Mouse (Mus musculus): Measurements from ENCODE around the gene Col17a1. TPM values are rescaled to one million over a fixed set of nuclear protein-coding genes. Genes with fewer than 3 reads are reported as not detected.

Col17a1 gene
- total RNA-seq (2015) (not detected in 2 replicates), total RNA-seq (2017) (0.14 TPM in 1 of 2 replicates, not detected in the other)

DNA sequence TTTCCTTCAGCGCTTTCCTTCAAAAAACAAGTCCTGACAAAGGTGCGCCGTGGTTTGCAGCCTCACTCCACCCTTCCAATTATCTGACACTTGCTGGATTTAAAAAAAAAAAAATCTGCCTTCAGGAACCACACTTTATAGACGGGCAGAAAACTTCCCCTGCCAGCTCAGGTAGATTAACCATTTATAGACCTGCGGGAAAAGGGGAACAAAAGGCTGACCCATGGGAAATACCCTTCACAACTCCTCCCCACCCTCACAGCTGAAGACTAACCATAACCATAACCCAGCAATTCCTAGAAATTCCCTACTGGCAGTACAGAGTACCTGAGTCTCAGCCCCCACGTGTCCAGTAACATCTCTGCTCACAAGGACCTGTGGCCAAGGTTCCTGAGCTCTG lies at the start of gene Col17a1:
Gene Col17a1, minus strand, starts transcription at position 101 of the 400 bp plus-strand sequence.
- no peak for ATAC-seq (replicated peaks; ENCODE audit: poor library complexity)

DNA sequence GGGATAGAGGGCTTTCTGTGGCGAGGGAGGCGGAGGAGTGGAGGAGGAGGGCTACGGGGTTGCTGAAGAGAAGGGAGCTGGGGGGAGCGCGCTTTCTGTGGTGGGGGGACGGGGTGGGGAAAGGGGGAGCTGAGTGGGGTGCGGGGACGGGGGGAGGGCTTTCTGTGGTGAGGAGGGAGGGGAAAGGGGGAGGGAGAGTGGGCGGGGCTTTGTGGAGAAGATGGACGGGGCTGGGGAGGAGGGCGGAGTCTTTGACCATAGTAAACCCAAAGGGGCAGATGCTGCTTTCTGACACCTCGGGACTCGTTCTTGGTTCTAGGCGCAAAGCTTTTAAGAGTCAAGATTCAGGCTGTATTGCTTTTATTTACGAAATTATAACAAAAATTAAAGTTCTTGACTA lies 40.0 kb upstream of the Col17a1 start:
- peak; percentile 23; the same call in 1 of the 2 replicates for ATAC-seq (replicated peaks; ENCODE audit: poor library complexity)

DNA sequence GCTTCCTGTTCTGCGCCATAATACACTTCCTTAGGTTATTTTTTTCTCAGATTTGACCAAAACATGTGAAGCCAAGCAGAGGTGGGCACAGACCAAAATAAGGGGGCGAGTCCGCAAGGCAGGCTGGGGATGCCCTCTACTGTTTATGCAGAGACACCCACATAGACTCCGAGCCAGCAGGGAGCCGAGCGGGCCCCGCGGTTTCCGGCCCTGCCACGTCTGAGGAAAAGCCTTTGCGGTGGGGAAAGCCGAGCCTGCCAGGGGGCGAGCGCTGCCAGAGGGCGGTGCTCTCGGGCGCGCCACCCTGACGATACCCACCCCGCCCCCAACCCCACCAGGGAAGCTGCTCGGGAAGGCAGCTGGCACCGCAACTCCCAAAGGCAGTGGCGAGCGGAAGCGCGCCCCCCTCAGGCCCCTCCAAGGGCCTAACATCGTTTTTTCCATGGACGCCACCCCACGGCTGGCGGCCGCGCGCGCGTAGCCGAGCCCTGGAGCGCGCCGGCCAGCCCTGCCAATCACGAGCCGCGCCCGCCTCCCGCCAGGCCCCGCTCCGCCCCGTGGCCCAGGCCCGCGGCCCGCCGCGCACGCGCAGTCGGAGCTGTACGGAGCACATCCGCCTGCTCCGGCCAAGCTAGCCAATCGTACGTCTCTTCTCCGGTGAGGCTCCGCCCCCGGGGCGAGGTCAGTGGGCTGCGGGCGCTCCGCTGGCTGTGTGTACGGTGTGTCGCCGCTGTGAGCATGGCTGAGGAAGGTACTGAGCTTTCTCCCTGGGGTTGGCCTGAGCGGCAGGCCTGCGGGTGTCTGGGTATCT lies 39.4 kb upstream of the Col17a1 start, which contains the start of gene Sfr1:
Gene Sfr1, plus strand, starts transcription at position 612 of the 811 bp plus-strand sequence.
- ATAC-seq (replicated peaks; ENCODE audit: poor library complexity): peak; percentile 84

DNA sequence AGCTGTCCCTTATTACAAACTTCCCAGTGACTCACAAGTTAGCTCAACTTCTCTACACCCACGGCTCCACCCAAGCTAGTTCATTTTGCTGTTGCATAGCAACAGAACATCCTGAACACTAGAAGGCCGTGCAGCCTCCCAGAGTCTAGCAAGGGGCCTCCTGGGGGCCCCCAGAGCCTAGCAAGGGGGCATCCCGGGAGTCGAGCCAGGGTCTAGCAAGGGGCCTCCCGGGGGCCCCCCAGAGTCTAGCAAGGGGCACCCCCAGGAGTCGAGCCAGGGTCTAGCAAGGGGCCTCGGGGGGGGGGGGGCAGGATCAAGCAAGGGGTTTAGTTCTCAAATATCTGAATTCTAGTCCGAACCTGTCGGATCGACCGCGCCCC lies 38.8 kb upstream of the Col17a1 start:
- ATAC-seq (replicated peaks; ENCODE audit: poor library complexity): peak; percentile 35

DNA sequence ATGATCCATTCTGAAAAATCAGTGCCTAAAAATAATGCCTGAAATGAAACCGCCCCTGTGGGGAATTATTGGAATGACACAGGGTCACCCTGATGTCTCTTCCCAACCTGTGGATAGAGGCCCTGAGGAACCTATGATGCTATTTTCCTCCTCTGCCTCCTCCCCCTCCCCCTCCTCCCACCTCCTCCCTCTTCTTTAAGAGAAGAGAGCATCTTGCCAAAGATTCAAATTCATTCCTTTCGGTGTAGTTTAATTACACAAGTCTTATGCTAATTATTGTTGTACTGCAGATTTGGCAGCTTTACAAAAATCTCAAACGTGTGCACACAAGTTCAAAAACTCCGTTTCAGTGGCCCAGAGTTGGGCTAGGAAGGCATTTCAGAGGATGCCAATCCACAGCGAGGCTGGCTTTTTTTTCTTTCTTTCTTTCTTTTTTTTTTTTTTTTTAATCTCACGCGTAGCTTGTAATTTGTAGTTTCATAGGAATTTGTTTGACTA lies 33.8 kb upstream of the Col17a1 start:
- no peak for ATAC-seq (replicated peaks; ENCODE audit: poor library complexity)

DNA sequence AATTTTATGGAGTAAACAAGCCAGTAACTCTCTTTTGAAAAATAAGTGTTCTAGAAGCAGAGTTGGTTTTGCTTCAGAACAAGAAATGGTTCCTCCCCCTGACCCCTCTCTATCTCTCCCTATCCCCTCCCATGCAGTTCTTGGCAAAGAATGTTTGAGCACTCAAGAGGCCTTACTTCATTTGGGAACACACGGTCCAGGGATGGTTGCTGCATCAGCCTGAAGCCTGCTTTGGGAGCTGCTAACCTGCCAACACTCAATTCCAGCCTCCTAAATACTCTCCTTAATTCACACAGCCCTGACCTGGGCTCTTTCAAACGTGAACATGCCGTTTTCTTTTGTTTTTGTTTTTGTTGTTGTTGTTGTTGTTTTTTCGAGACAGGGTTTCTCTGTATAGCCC lies 33.0 kb upstream of the Col17a1 start:
- no peak for ATAC-seq (replicated peaks; ENCODE audit: poor library complexity)

DNA sequence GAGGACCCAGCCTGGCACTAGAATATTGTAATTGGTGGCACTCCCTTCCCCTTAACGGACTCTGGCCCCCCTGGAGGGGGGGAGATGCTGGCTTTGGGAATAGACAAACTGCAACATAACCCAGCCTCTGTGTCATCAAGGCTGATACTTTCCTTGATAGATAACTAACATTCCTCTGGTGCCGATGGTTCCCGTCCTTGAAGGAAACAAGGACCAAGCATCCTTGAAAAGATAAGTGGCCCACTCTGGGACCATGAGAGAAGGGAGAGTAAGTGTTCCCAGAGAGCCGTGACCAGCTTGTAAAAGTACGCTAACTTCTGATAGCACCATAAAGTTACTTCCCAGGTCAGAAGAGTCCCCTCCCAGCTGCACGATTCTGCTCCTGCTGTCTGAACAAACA lies 30.6 kb upstream of the Col17a1 start:
- no peak for ATAC-seq (replicated peaks; ENCODE audit: poor library complexity)

DNA sequence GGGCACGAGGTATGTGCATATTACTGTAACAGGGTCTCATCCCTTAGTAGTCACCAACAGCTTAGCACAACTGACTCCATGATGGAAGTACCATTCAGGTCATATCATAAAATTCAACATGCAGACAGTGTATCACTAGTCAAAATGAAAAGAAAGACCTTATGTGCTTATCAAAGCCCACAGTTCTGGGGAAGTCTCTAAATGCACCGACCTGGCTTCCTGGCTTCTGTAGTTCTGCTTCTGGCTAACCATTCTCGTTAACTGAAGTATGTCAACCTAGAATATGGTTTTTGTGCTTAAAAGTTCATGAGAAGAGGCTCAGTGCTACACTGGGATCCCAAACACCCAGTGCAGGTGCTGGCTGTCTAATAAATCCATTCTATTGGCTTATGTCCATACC lies 27.3 kb upstream of the Col17a1 start:
- no peak for ATAC-seq (replicated peaks; ENCODE audit: poor library complexity)

DNA sequence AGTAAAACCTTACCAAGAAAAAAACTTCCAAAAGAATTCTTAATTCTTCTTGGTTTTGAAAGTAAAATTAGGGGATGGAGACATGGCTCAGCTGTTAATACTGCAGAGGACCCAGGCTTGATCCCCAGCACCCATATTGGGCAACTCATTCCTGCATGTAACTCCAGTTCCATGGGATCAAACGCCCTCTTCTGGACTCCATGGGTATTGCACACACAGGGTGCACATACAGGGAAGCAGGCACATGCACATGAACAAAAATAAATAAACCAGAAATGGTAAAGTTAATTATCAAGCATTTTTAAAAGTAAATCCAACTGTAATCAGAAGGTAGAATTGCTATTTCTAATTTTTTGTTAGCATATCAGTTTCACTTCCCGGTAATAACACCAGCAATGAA lies 24.2 kb upstream of the Col17a1 start:
- no peak for ATAC-seq (replicated peaks; ENCODE audit: poor library complexity)

DNA sequence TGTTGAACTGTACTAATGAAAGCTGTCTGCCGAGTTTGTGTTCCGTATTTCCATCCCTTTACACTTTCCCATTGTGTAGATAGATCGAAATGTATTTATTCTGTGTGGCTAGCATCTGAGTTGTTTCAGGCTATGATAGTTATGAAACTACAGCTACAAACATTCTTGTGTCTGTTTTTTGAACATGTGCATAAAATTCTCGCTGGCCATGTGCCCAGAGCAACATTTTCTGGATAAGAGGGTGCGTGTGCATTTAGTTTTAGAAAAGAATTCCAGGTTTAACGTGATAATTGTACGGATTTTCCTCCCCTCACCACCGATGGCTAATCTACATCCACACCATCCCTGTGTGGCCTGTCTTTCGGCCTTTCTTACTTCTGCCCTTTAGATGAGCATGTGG lies 21.6 kb upstream of the Col17a1 start:
- no peak for ATAC-seq (replicated peaks; ENCODE audit: poor library complexity)

DNA sequence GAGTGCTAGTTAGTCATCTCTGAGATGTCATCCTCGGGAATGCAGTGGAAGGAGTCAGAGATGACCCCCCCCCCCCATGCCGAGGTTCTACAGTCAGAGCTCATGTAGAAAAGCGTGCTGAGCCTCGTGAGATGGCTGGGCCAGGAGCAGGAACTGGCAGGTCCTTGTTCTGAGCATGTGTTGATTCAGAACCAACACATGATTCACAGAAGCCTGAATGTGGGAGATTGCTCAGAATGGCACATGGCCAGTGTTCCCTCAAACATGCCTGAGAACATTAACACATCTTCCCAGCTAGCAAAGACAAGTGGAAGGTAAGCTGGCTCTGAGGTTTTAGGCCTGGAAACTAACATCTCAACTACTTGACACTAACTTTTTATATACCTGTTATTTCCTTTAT lies 18.5 kb upstream of the Col17a1 start:
- no peak for ATAC-seq (replicated peaks; ENCODE audit: poor library complexity)

DNA sequence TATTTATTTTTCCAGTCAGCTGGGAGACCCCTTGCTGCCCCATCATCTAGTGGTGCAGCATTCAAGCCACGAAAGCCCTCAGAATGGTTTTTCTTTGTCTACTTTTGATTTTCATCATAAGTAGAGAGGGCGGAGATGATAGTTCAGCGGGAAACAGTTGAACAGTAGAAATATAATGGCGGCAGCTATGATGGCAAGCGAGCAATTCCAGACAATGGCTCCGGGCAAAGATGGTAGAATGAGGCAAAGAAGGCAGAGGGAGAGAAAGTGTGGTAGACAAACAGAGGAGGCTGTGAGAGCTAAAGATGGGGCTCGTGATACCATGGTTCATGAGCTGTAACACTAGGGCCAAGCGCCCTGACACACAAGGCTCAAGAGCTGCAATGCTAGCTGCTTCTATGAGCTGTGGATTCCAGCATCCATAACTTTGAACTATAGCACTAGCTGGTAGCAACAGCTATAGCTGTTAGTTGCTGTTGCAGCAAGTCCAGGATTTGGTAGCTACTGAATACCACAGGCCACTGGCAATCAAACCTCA lies 13.9 kb upstream of the Col17a1 start:
- ATAC-seq (replicated peaks; ENCODE audit: poor library complexity): no peak

DNA sequence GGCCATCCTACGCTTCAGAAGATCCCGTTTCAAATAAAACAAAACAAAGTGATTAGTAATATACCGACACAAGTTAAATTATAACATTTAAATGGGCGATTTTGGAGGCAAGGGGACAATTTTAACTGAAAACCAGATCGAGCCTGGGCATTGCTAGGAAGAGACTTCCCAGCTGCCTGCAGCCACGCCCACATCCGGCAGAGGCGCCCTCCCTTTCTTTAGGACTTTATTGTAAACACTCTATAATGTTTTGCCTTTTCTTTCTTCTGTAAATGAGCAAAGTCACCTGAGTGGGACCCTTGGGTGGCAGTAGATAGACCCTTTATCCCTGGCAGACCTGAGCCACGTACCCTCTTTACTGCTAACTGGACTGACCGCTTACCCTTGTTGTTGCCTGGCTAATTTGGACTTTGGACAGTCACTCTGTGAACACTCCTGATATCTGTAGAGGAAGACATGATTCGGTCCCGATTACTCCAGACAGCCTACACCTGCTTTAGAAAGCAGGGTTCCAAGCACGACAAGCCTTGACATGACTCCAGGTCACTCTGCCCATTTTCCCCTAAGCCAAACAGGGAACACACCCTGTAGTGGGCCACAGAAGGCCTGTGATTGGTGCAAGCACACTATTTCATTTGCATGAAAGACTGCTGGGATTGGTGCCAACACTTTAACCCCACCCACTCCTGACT lies 13.3 kb upstream of the Col17a1 start:
- ATAC-seq (replicated peaks; ENCODE audit: poor library complexity): no peak

DNA sequence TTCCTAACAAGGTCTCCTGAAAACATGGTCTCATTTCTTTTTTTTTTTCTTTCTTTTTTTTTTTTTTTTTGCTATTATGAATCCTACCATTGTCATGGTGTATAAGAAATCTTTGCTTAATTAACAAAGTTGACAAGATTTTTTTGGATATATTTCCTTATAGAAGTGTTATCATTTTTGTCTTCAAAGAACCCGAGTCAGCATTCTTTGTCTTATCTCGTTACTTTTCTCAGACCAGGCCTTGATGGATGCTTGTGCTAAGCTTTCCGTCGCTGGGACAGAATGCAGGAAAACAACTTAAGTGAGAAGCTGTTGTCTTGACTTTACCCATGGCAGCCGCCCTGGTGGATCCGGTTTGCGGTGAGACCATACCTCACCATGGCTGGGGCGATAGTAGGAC lies 8.6 kb upstream of the Col17a1 start:
- ATAC-seq (replicated peaks; ENCODE audit: poor library complexity): no peak

DNA sequence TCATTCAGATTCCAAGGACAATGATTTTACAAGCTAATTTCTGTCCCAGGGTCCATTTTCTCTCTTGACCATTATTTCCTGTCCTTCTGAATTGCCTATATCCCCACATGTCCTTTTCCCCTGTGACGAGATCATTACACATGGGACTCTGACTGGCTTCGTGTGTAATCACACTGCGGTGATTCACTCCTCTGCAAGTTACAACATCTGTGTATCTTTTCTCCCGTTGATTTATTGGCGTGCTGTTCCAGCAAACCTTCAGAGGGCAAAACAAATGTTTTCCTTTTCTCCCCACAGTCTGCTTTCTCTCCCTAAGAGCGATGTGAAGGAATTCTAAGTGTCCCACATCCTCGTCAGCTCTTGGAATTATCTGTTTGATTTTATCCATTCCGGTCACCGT lies 7.8 kb upstream of the Col17a1 start:
- no peak for ATAC-seq (replicated peaks; ENCODE audit: poor library complexity)

DNA sequence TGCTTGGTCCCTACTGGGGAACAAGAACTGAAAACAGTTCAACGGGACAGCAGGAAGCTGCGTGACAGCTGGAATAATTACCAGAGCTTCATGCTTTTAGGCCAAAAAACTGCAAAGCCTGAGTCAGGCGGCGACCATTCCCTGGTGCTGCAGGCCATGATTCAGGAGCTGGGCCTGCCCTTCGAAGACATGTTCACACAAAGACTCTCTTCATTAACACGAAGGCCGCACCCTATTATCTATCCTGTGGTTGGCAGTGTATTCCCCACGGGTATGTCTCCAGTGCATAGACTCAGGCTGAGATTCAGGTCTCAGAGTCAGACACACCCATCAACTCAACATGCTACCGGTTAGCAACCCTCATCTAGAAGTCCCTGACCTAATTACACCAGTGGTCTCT lies 6.4 kb upstream of the Col17a1 start:
- no peak for ATAC-seq (replicated peaks; ENCODE audit: poor library complexity)

DNA sequence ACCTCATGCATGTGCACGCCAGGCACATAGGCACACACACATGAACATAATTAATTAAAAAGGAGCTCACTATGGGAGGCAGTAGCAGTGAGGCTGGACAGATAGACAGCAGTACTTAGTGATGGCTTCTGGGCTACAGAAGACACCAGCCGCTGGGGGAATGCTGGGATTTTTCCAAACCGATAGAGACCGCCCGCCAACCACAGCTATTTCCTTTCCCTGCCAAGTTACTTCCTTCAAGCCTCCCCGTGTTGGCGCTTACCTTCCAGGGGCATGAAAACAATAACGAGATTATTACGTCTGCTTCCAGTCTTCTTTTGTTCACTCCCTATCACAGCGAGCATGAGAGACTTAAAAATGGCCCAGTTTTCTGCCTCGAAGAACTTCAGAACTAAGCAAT lies 5.2 kb upstream of the Col17a1 start:
- peak; percentile 55 for ATAC-seq (replicated peaks; ENCODE audit: poor library complexity)

DNA sequence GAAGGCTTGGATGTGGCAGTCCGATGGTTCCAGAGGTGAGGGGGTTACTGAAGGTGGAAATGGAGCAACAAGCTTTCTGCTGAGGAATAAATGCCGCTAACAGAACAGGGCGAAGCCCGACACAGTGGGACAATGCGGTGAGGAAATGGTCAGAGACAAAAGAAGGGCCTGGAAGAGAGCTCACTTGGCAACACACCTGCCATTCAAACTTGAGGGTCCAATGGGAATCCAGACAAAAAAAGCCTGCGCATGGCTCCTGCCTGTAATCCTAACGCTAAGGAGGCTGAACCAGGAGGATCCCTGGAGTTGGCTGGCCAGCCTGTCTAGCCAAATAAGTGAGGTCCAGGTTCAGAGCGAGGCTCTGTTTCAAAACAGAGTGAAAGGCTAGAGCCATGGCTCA lies 4.5 kb upstream of the Col17a1 start:
- ATAC-seq (replicated peaks; ENCODE audit: poor library complexity): no peak

DNA sequence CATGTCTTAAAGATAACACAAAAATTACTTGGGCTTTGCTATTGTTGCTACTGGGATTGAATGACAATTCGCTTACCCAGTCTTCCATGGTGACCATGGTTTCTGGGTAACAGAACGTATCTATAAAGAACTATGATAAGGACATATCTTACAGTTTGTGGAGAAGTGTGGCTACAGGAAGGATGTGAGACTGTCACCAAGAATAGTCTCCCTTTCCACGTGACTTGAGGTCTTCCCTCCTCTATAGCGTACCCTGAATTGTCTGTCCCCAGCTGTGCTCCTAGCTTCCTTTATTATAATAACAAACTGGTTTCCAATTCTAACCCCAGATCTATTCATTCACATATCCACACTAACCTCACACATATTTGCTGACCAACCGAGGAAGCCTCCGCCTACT lies 3.8 kb upstream of the Col17a1 start:
- peak; percentile 49 for ATAC-seq (replicated peaks; ENCODE audit: poor library complexity)

DNA sequence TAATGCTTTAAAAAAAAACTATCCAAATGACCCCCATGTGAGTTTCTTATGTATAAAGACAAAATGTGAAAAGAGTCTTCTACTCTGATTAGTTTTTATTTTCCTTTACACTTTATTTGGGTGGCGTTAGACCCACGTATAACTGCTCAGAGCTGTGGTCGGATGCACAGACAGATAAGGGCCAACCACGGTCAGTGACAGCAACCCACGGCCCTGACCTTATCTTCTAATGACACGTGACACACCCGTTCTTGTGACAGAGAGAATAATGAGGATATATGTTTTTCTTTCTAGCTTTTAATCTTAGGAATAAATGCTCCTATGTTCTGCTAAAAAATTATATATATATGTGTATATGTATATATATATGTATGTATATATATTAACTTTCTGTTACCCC lies 2.3 kb downstream of the Col17a1 start:
- ATAC-seq (replicated peaks; ENCODE audit: poor library complexity): peak; percentile 69

DNA sequence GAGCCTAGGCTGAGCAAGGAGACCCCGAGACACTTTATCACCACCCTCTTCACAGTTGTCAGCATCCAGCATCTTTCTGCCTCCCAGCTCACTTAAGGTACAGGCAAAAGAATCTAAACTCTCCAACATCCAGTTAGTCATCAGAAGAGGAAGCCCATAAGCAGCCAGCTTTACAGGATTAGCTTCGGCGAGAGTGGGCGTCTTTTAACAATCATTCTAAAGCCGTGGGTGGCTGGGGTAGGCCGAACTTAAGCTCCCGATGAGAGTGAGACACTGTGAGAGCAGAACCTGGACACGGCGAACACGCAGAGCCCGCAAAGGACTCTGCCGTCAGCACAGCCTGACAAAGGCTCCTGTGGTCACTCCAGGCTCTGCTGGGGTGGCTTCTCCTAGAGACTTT lies 13.2 kb downstream of the Col17a1 start:
- ATAC-seq (replicated peaks; ENCODE audit: poor library complexity): no peak

DNA sequence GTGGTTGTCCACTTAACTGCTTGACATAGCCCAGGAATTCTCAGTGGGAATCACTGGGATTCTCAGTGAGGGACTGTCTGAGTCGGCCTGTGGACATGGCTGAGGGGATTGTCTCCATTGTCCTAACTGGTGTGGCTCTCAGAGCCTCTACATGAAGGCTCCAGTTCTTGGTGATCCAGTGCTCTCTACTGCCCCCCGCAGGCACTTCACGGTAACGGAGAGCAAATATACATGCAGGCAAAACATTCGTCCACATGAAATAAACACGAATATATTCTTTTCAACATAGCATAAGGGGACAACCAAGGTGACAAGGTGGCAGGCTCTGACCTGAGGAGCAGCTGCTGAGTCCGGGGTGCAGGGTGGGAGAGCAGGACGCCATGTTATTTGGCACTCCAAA lies 17.5 kb downstream of the Col17a1 start:
- peak; percentile 74 for ATAC-seq (replicated peaks; ENCODE audit: poor library complexity)

Data from megakaryocyte progenitor cell, adult 5-6 weeks (primary cell).